Mouse (Mus musculus): Measurements from ENCODE around the gene Dync1h1.
"Not testable (repeated sequence)": the region's sequence is repeated elsewhere in the genome, so short reads cannot be mapped to it uniquely, and the experiment has no call there.

The Dync1h1 gene

GRCm38 (mm10) chr12:110608460-110609152, 7.4 kb downstream of the Dync1h1 start:
- peak; percentile 69 for DNase-seq

GRCm38 (mm10) chr12:110609153-110609497, 7.9 kb downstream of the Dync1h1 start:
- no peak for DNase-seq

GRCm38 (mm10) chr12:110610713-110611112, 9.5 kb downstream of the Dync1h1 start:
- DNase-seq: no peak

GRCm38 (mm10) chr12:110630056-110630455, 28.8 kb downstream of the Dync1h1 start:
- no peak for DNase-seq

GRCm38 (mm10) chr12:110636293-110636692, 35.0 kb downstream of the Dync1h1 start:
- no peak for DNase-seq

GRCm38 (mm10) chr12:110637507-110638114, 36.4 kb downstream of the Dync1h1 start:
- DNase-seq: no peak

- DNase-seq: no peak
These were observed 49.0 kb downstream of the Dync1h1 start for GRCm38 (mm10) chr12:110650241-110650641.

- no peak for DNase-seq
These were observed 50.2 kb downstream of the Dync1h1 start for GRCm38 (mm10) chr12:110651464-110651863.

GRCm38 (mm10) chr12:110661746-110662145, 60.5 kb downstream of the Dync1h1 start:
- peak; percentile 26 for DNase-seq

GRCm38 (mm10) chr12:110667466-110668077, 66.3 kb downstream of the Dync1h1 start:
- no peak for DNase-seq

GRCm38 (mm10) chr12:110674243-110674642, 73.0 kb downstream of the Dync1h1 start:
- no peak for DNase-seq

- DNase-seq: no peak
These were observed 79.9 kb downstream of the Dync1h1 start for GRCm38 (mm10) chr12:110681191-110681590.

- no peak for DNase-seq
These were observed 80.6 kb downstream of the Dync1h1 start for GRCm38 (mm10) chr12:110681878-110682277.

GRCm38 (mm10) chr12:110682561-110683299, 81.5 kb downstream of the Dync1h1 start, which contains the start of gene 1700001K19Rik:
TSS of gene 1700001K19Rik (minus strand) at chr12:110682619.
- DNase-seq: no peak

- DNase-seq: no peak
These were observed 82.3 kb downstream of the Dync1h1 start for GRCm38 (mm10) chr12:110683580-110683979.

- DNase-seq: no peak
These were observed 86.9 kb downstream of the Dync1h1 start for GRCm38 (mm10) chr12:110687894-110688734.

- not testable (repeated sequence) for DNase-seq
These were observed 87.7 kb downstream of the Dync1h1 start for GRCm38 (mm10) chr12:110688921-110689320.

- DNase-seq: no peak
These were observed 88.8 kb downstream of the Dync1h1 start for GRCm38 (mm10) chr12:110689919-110690643.

GRCm38 (mm10) chr12:110693378-110693777, 92.1 kb downstream of the Dync1h1 start:
- DNase-seq: not testable (repeated sequence)

- peak; percentile 79 for DNase-seq
These were observed 94.5 kb downstream of the Dync1h1 start for GRCm38 (mm10) chr12:110695676-110696171.

GRCm38 (mm10) chr12:110696173-110696974, 95.1 kb downstream of the Dync1h1 start:
- peak; percentile 98 for DNase-seq
